In genomic region chr14:45142511-45142910, GRCm38 (mm10) we compare ENCODE assay signal across 9 mouse cellular contexts.
DNase-seq lines count a peak whose midpoint lies in the region; ATAC-seq and TF ChIP-seq lines count a peak whose summit lies in the region.
"Had no signal": no experiment of that assay in that cellular context is flagged by ENCODE, and none has a peak within 500 bp of the region (broad histone marks: within the 10 kb centered on the region; RNA-seq: fewer than 3 reads in every experiment).

No protein-coding gene starts in this region.

- H3K9ac ChIP-seq in heart, embryonic 12.5 days = no peak overlapping the region
- H3K9ac ChIP-seq: limb, embryonic 13.5 days had no signal

- H3K27me3 ChIP-seq in heart, embryonic 12.5 days (replicated peaks) = no peaks in the 10 kb centered on the region
- H3K27me3 ChIP-seq: limb, embryonic 13.5 days had no signal

- no peak for ATAC-seq in heart, embryonic 12.5 days (ENCODE audit: insufficient number of reproducible peaks, low FRiP score)
- peak; percentile 97 for ATAC-seq in CD4-positive, CD25-positive, alpha-beta regulatory T cell, adult 4 months
- ATAC-seq in hematopoietic stem cell, adult 5-6 weeks (replicated peaks in 1 of 2; ENCODE audit: insufficient read depth in 1 of 2, low FRiP score in 2 of 2, low TSS enrichment in 1 of 2, low read depth in 1 of 2, poor library complexity in 2 of 2, severe bottlenecking in 2 of 2) = peak; percentile 88 to 92
- peak; percentile 67; the same call in 1 of the 2 replicates for ATAC-seq in megakaryocyte-erythroid progenitor cell, adult 5-6 weeks (replicated peaks; ENCODE audit: low FRiP score, low TSS enrichment, poor library complexity, severe bottlenecking)

- no peak overlapping the region for H3K4me2 ChIP-seq in heart, embryonic 12.5 days
- H3K4me2 ChIP-seq: limb, embryonic 13.5 days had no signal

- TF ChIP-seq POLR2A in brain, embryonic 14.5 days (IDR thresholded peaks at IDR 0.05; ENCODE audit: borderline replicate concordance, extremely low read depth, insufficient read depth, insufficient read length, poor library complexity, severe bottlenecking) = no peak

- 45% methylated on average over 4 of the region's 4 CpGs for WGBS in heart, embryonic 12.5 days

- no peak overlapping the region for H3K4me3 ChIP-seq in heart, embryonic 12.5 days
- H3K4me3 ChIP-seq: limb, embryonic 13.5 days had no signal

- no peak overlapping the region for H3K27ac ChIP-seq in heart, embryonic 12.5 days (ENCODE audit: poor library complexity, severe bottlenecking)
- H3K27ac ChIP-seq: limb, embryonic 13.5 days had no signal

- TF ChIP-seq CTCF in brain, embryonic 14.5 days (IDR thresholded peaks at IDR 0.05; ENCODE audit: borderline replicate concordance, extremely low read depth, insufficient read depth, insufficient read length) = peak; percentile 74; the same call in 1 of the 2 replicates

- H3K4me1 ChIP-seq in heart, embryonic 12.5 days (replicated peaks) = peaks cover 10% of the 10 kb centered on the region; the same call in 1 of the 2 replicates

- DNase-seq in heart, adult 18-20 months = peak; percentile 38 to 45
- peak; percentile 76 for DNase-seq in brain, embryonic 14.5 days (ENCODE audit: low read depth)
- DNase-seq in layer of hippocampus, postnatal 36 days = peak; percentile 15 to 29
- DNase-seq in thymus, postnatal 10 days (ENCODE audit: low spot score in 2 of 2) = peak; percentile 18 to 43

- H3K36me3 ChIP-seq in heart, embryonic 12.5 days = no peaks in the 10 kb centered on the region

- H3K9me3 ChIP-seq in heart, embryonic 12.5 days (replicated peaks) = no peaks in the 10 kb centered on the region
- H3K9me3 ChIP-seq: limb, embryonic 13.5 days had no signal

Comparison
In these comparisons a context has a peak if more than half of its experiments do, and no peak if none do; other contexts are left out.
1. DNase-seq: peak in every context shown above with its lines; median percentile 76 in brain, embryonic 14.5 days; 42 in heart, adult 18-20 months; 30 in thymus, postnatal 10 days; 22 in layer of hippocampus, postnatal 36 days.